Mouse (Mus musculus): ENCODE data around the gene Trim61.

Gene Trim61

GRCm38 (mm10) chr8:64987731-64988130 lies 30.6 kb downstream of the Trim61 start, which contains the start of gene Trim75:
TSS of gene Trim75 (minus strand) at chr8:64987831.
- DNase-seq (ENCODE audit: low read depth, low spot score) = no peak

GRCm38 (mm10) chr8:64983150-64983897 lies 35.0 kb downstream of the Trim61 start:
- DNase-seq (ENCODE audit: low read depth, low spot score) = no peak
